Mouse (Mus musculus) MEL (cell line): ENCODE data around the gene 6430548M08Rik. TPM values are rescaled to one million over a fixed set of nuclear protein-coding genes. Genes with fewer than 3 reads are reported as not detected.

Source experiments
- DNase-seq: peaks from one replicate; pipeline ENCODE4 v3.0.0; 2011; ENCODE audit warnings: low read depth, low spot score
- H3K27ac ChIP-seq: 2 replicates; pipeline ENCODE4 v1.5.1; 2012; ENCODE audit warnings: low read depth, mild to moderate bottlenecking, control low read depth, low read length, moderate library complexity; ENCODE audit not compliant: control insufficient read depth
- H3K27me3 ChIP-seq, 2 experiments: fragments of 150-350 bp in 1 of 2; sonication (generic) in 1 of 2; 2 replicates each; pipeline ENCODE4 v1.6.1; 2012; ENCODE audit warnings: low read length in 2 of 2, mild to moderate bottlenecking in 2 of 2, improper control_type of control experiment in 1 of 2, moderate library complexity in 1 of 2; ENCODE audit not compliant: insufficient read depth in 2 of 2, control insufficient read depth in 1 of 2
- H3K36me3 ChIP-seq, 2 experiments: 2 replicates each; pipeline ENCODE4 v1.6.1; 2012 to 2014; ENCODE audit warnings: low read length in 2 of 2, improper control_type of control experiment in 1 of 2, inconsistent platforms in 1 of 2, mild to moderate bottlenecking in 1 of 2; ENCODE audit not compliant: insufficient read depth in 2 of 2, control insufficient read depth in 1 of 2
- H3K4me1 ChIP-seq, 2 experiments: fragments of 150-350 bp in 1 of 2; sonication (generic) in 1 of 2; 2 replicates each; pipeline ENCODE4 v1.6.1; 2012; ENCODE audit warnings: low read length in 2 of 2, improper control_type of control experiment in 1 of 2, mild to moderate bottlenecking in 1 of 2; ENCODE audit not compliant: insufficient read depth in 2 of 2, control insufficient read depth in 1 of 2
- H3K4me3 ChIP-seq, 2 experiments: fragments of 150-350 bp in 1 of 2; sonication (generic) in 1 of 2; 2 replicates each; pipeline ENCODE4 v1.5.1; 2012; ENCODE audit warnings: low read depth in 2 of 2, low read length in 2 of 2, mild to moderate bottlenecking in 2 of 2, moderate library complexity in 2 of 2, control low read depth in 1 of 2, improper control_type of control experiment in 1 of 2; ENCODE audit not compliant: control insufficient read depth in 1 of 2, insufficient read depth in 1 of 2
- H3K79me2 ChIP-seq: 2 replicates; pipeline ENCODE4 v1.6.1; 2012; ENCODE audit warnings: mild to moderate bottlenecking, low read length, moderate library complexity; ENCODE audit not compliant: control insufficient read depth, poor library complexity, insufficient read depth
- H3K9ac ChIP-seq: 2 replicates; pipeline ENCODE4 v1.6.1; 2012; ENCODE audit warnings: low read depth, mild to moderate bottlenecking, control low read depth, low read length, moderate library complexity; ENCODE audit not compliant: control insufficient read depth, poor library complexity, severe bottlenecking
- H3K9me3 ChIP-seq: fragments of 150-350 bp; sonication (generic); replicated peaks from 2 replicates; pipeline ENCODE4 v1.6.1; 2012; ENCODE audit warnings: mild to moderate bottlenecking, low read length, improper control_type of control experiment, moderate library complexity; ENCODE audit not compliant: insufficient read depth
- CHD1 ChIP-seq: IDR thresholded peaks from 2 replicates; pipeline ENCODE4 v1.6.1; 2012; ENCODE audit warnings: low read depth, mild to moderate bottlenecking, inconsistent platforms, low read length, improper control_type of control experiment
- ELF1 ChIP-seq: IDR thresholded peaks from 2 replicates; pipeline ENCODE4 v1.6.1; 2014; ENCODE audit warnings: low read depth, mild to moderate bottlenecking, inconsistent platforms, low read length, improper control_type of control experiment, moderate library complexity
- EP300 ChIP-seq, 2 experiments: IDR thresholded peaks; 2 replicates each; pipeline ENCODE4 v1.6.1; 2011; ENCODE audit warnings: improper control_type of control experiment in 2 of 2, low read length in 2 of 2, low read depth in 1 of 2, mild to moderate bottlenecking in 1 of 2
- HCFC1 ChIP-seq: IDR thresholded peaks from 2 replicates; pipeline ENCODE4 v1.6.1; 2012; ENCODE audit warnings: low read depth, mild to moderate bottlenecking, inconsistent platforms, low read length, improper control_type of control experiment, moderate library complexity
- MAX ChIP-seq: IDR thresholded peaks from 2 replicates; pipeline ENCODE4 v1.6.1; 2011; ENCODE audit warnings: low read length, improper control_type of control experiment
- MAZ ChIP-seq: IDR thresholded peaks from 2 replicates; pipeline ENCODE4 v1.6.1; 2012; ENCODE audit warnings: low read depth, mild to moderate bottlenecking, inconsistent platforms, low read length, improper control_type of control experiment
- MYB ChIP-seq: IDR thresholded peaks from 2 replicates; pipeline ENCODE4 v1.6.1; 2011; ENCODE audit warnings: mild to moderate bottlenecking, low read depth, low read length, improper control_type of control experiment
- POLR2AphosphoS5 ChIP-seq: IDR thresholded peaks from 2 replicates; pipeline ENCODE4 v1.6.1; 2012; ENCODE audit warnings: low read depth, borderline replicate concordance, mild to moderate bottlenecking, inconsistent platforms, low read length, moderate library complexity, mixed read lengths
- RAD21 ChIP-seq: IDR thresholded peaks from 2 replicates; pipeline ENCODE4 v1.6.1; 2011; ENCODE audit warnings: mild to moderate bottlenecking, low read depth, low read length, improper control_type of control experiment
- SIN3A ChIP-seq: IDR thresholded peaks from 2 replicates; pipeline ENCODE4 v1.6.1; 2012; ENCODE audit warnings: low read length, improper control_type of control experiment, inconsistent platforms
- TAL1 ChIP-seq: IDR thresholded peaks from 2 replicates; pipeline ENCODE4 v1.6.1; 2012; ENCODE audit warnings: mild to moderate bottlenecking, inconsistent platforms, low read length, moderate library complexity, mixed read lengths
- TBP ChIP-seq: IDR thresholded peaks from 2 replicates; pipeline ENCODE4 v1.8.0; 2011; ENCODE audit warnings: low read depth, low read length, improper control_type of control experiment
- TCF12 ChIP-seq: IDR thresholded peaks from 2 replicates; pipeline ENCODE4 v1.6.1; 2014; ENCODE audit warnings: low read depth, mild to moderate bottlenecking, inconsistent platforms, low read length, improper control_type of control experiment, moderate library complexity
- USF1 ChIP-seq: IDR thresholded peaks from 2 replicates; pipeline ENCODE4 v1.6.1; 2014; ENCODE audit warnings: low read depth, mild to moderate bottlenecking, inconsistent platforms, low read length, improper control_type of control experiment, moderate library complexity
- ZKSCAN1 ChIP-seq: IDR thresholded peaks from 2 replicates; pipeline ENCODE4 v1.6.1; 2012; ENCODE audit warnings: low read depth, mild to moderate bottlenecking, inconsistent platforms, low read length, improper control_type of control experiment, moderate library complexity
- ZNF384 ChIP-seq: IDR thresholded peaks from 2 replicates; pipeline ENCODE4 v1.6.1; 2012; ENCODE audit warnings: low read depth, mild to moderate bottlenecking, inconsistent platforms, low read length, improper control_type of control experiment
- polyA plus RNA-seq, 2 experiments: library from polyadenylated mRNA; stranded (reverse) in 1 of 2; unstranded in 1 of 2; fragments of >175 nt in 1 of 2; fragments of >200 nt in 1 of 2; gene quantifications; 2 replicates each; pipeline versions ENCODE4 v1.2.1 to v1.2.4; 2012; ENCODE audit warnings: low replicate concordance in 2 of 2, low read depth in 1 of 2; ENCODE audit not compliant: insufficient read length in 2 of 2, insufficient read depth in 1 of 2, missing spikeins in 1 of 2
- total RNA-seq: library from RNA; depleted of rRNA; stranded (reverse); fragments of 300-350 nt; gene quantifications from 2 replicates; pipeline ENCODE4 v1.2.3, GENCODE M21; 2012

The 6430548M08Rik gene
- total and polyA plus RNA-seq, 3 experiments: 0.96 to 1.9 TPM; not detected in 1

DNA sequence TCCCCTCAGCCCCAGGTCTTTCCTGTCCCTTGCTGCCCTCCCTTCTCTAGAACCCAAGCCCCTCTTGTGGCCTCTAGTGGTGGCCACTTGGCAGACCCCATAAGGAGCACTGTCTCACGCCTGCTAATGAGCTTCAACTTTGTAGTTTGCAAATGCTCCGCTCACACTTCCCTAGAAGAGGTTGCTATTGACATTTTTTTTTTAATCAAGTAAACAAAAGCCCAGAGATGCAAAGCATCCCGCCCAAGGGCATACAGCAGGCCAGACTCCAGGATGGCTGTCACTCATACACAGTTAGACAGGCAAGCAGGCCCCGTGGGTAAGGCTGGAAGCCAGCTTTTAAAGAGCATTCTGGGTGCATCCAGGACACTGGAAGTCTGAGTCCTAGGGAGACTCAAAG lies 62.7 kb downstream of the 6430548M08Rik start:
- H3K9ac ChIP-seq: no peak overlapping the region
- H3K4me1 ChIP-seq: no peaks in the 10 kb centered on the region
- H3K79me2 ChIP-seq: no peaks in the 10 kb centered on the region
- H3K4me3 ChIP-seq: no peak overlapping the region
- no peaks in the 10 kb centered on the region for H3K9me3 ChIP-seq
- no peak overlapping the region for H3K27ac ChIP-seq
- no peaks in the 10 kb centered on the region for H3K36me3 ChIP-seq
- H3K27me3 ChIP-seq: no peaks in the 10 kb centered on the region
- TF ChIP-seq SIN3A (no peak), MYB (no peak), MAZ (no peak), ELF1 (no peak), TCF12 (no peak), EP300 (IDR thresholded peaks at IDR 0.05; ENCODE audit: low read depth in 1 of 2, low read length in 2 of 2) (no peak), CHD1 (no peak), HCFC1 (no peak), TBP (no peak), POLR2AphosphoS5 (no peak)
- DNase-seq: no peak

DNA sequence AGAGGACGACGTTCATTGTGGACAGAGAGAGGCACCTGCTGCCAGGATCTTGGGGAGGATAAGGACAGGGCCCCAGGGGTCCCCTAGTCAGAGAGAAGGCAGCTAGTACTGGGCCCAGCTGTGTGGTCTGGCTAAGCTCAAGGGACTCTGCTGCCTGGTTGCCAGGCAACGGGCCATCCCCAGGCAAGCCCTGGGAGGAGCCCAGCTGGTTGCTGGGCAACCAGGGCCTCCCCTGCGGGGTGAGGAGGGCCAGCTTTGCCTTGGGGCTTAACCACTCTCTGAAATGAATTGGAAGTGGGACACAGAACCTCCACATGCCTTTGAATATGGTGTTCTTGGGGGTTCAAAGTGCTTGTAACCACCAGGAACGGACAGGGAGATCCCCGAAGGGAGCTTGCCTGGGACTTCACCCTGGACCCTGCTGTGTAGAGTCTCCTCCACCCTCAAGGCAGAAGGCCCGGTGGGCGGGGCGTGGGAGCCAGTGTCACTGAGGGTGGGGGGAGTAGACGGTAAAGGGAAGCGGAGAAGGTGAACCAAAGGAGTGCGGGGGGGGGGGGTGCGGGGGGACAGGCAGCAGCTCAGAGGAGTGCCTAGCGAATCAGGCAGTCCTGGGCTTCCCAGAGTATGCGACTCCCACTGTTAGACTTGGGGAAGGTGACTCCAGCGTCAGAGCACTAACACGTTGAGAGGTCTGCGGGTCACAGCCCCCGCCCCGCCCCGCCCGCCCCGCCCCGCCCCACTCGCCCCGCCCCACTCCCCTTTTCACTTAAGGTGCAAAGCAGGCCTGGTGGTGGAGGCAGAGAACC lies 63.6 kb downstream of the 6430548M08Rik start, which contains the start of gene Fam92b:
TSS of gene Fam92b (minus strand) at position 149 of the 806 bp plus-strand sequence.
- no peak within 1 kb of the TSS for H3K9ac ChIP-seq
- no peak within 1 kb of the TSS for H3K27ac ChIP-seq
- no peaks in the 10 kb centered on the region for H3K4me1 ChIP-seq
- H3K4me3 ChIP-seq: no peak within 1 kb of the TSS
- H3K9me3 ChIP-seq: no peaks in the 10 kb centered on the region
- no peaks in the 10 kb centered on the region for H3K79me2 ChIP-seq
- peak; percentile 34 for DNase-seq
- TF ChIP-seq TCF12 (no peak), ZNF384 (no peak), TBP (no peak), MAX (no peak), TAL1 (no peak), HCFC1 (no peak), USF1 (no peak), RAD21 (no peak), CHD1 (no peak), ZKSCAN1 (no peak)
- H3K36me3 ChIP-seq: no peaks in the 10 kb centered on the region
- no peaks in the 10 kb centered on the region for H3K27me3 ChIP-seq
